Mouse (Mus musculus): Measurements from ENCODE around the gene Fbxl2. TPM values are rescaled to one million over a fixed set of nuclear protein-coding genes. Genes with fewer than 3 reads are reported as not detected.
"Not testable (repeated sequence)": the region's sequence is repeated elsewhere in the genome, so short reads cannot be mapped to it uniquely, and the experiment has no call there.

The Fbxl2 gene
- polyA plus RNA-seq (2012; rRNA removed): 2.7 and 3.8 TPM in 2 replicates

GRCm38 (mm10) chr9:114046028-114046427, at the start of gene Fbxl2:
Gene Fbxl2, minus strand, starts transcription at chr9:114046191.
- DNase-seq (ENCODE audit: low read depth): no peak

GRCm38 (mm10) chr9:114094854-114095253, 48.9 kb upstream of the Fbxl2 start:
- no peak for DNase-seq (ENCODE audit: low read depth)

GRCm38 (mm10) chr9:114092188-114092587, 46.2 kb upstream of the Fbxl2 start:
- DNase-seq (ENCODE audit: low read depth): not testable (repeated sequence)

GRCm38 (mm10) chr9:114088885-114089284, 42.9 kb upstream of the Fbxl2 start:
- DNase-seq (ENCODE audit: low read depth): not testable (repeated sequence)

GRCm38 (mm10) chr9:114087106-114087815, 41.3 kb upstream of the Fbxl2 start:
- DNase-seq (ENCODE audit: low read depth): no peak

- no peak for DNase-seq (ENCODE audit: low read depth)
Measured at GRCm38 (mm10) chr9:114086422-114086821, 40.4 kb upstream of the Fbxl2 start.

- no peak for DNase-seq (ENCODE audit: low read depth)
Measured at GRCm38 (mm10) chr9:114073681-114074080, 27.7 kb upstream of the Fbxl2 start.

GRCm38 (mm10) chr9:114069372-114069771, 23.4 kb upstream of the Fbxl2 start:
- DNase-seq (ENCODE audit: low read depth): no peak

- no peak for DNase-seq (ENCODE audit: low read depth)
Measured at GRCm38 (mm10) chr9:114068494-114069053, 22.6 kb upstream of the Fbxl2 start.

- no peak for DNase-seq (ENCODE audit: low read depth)
Measured at GRCm38 (mm10) chr9:114057090-114057796, 11.3 kb upstream of the Fbxl2 start, which contains the start of gene Susd5. Gene Susd5, plus strand, starts transcription at chr9:114057140.

- no peak for DNase-seq (ENCODE audit: low read depth)
Measured at GRCm38 (mm10) chr9:114052866-114053265, 6.9 kb upstream of the Fbxl2 start.

- DNase-seq (ENCODE audit: low read depth): no peak
Measured at GRCm38 (mm10) chr9:114052031-114052430, 6.0 kb upstream of the Fbxl2 start.

- no peak for DNase-seq (ENCODE audit: low read depth)
Measured at GRCm38 (mm10) chr9:114050778-114051177, 4.8 kb upstream of the Fbxl2 start.

- no peak for DNase-seq (ENCODE audit: low read depth)
Measured at GRCm38 (mm10) chr9:114050106-114050505, 4.1 kb upstream of the Fbxl2 start.

GRCm38 (mm10) chr9:114046676-114047075, 685 bp upstream of the Fbxl2 start:
- no peak for DNase-seq (ENCODE audit: low read depth)

- no peak for DNase-seq (ENCODE audit: low read depth)
Measured at GRCm38 (mm10) chr9:114044446-114044845, 1.5 kb downstream of the Fbxl2 start.

GRCm38 (mm10) chr9:114042490-114042889, 3.5 kb downstream of the Fbxl2 start:
- no peak for DNase-seq (ENCODE audit: low read depth)

GRCm38 (mm10) chr9:114040945-114041344, 5.0 kb downstream of the Fbxl2 start:
- no peak for DNase-seq (ENCODE audit: low read depth)

- DNase-seq (ENCODE audit: low read depth): no peak
Measured at GRCm38 (mm10) chr9:114026261-114026934, 19.6 kb downstream of the Fbxl2 start.

- no peak for DNase-seq (ENCODE audit: low read depth)
Measured at GRCm38 (mm10) chr9:114025846-114026245, 20.1 kb downstream of the Fbxl2 start.

GRCm38 (mm10) chr9:114025182-114025581, 20.8 kb downstream of the Fbxl2 start:
- no peak for DNase-seq (ENCODE audit: low read depth)

- no peak for DNase-seq (ENCODE audit: low read depth)
Measured at GRCm38 (mm10) chr9:114022141-114022540, 23.9 kb downstream of the Fbxl2 start.

Measured in gonadal fat pad, adult 2 months (tissue).